Mouse (Mus musculus): ENCODE measurements around the gene Gjc3. TPM values are rescaled to one million over a fixed set of nuclear protein-coding genes. Genes with fewer than 3 reads are reported as not detected.

Gjc3 gene
- polyA plus RNA-seq, 1 experiment from 2014 or later = not detected

Other genes starting within 250 kb of the Gjc3 start
- gene Nyap1, start 221.5 kb downstream of the Gjc3 start, polyA plus RNA-seq (2015; fragmentation: Nextera tagmentation; extraction: Ambion mirVana) = 1.8 and 2.1 TPM in 2 replicates
- 111 and 126 TPM in 2 replicates for gene Tsc22d4, start 217.4 kb downstream of the Gjc3 start, polyA plus RNA-seq (2015; fragmentation: Nextera tagmentation; extraction: Ambion mirVana)
- gene Ppp1r35, start 184.2 kb downstream of the Gjc3 start, polyA plus RNA-seq (2015; fragmentation: Nextera tagmentation; extraction: Ambion mirVana) = 25.9 and 33.2 TPM in 2 replicates
- 9.2 and 10.4 TPM in 2 replicates for gene Mepce, start 175.4 kb downstream of the Gjc3 start, polyA plus RNA-seq (2015; fragmentation: Nextera tagmentation; extraction: Ambion mirVana)
- gene Zcwpw1, start 175.3 kb downstream of the Gjc3 start, polyA plus RNA-seq (2015; fragmentation: Nextera tagmentation; extraction: Ambion mirVana) = 26.6 and 31.8 TPM in 2 replicates
- gene Pilra, start 126.8 kb downstream of the Gjc3 start, polyA plus RNA-seq (2015; fragmentation: Nextera tagmentation; extraction: Ambion mirVana) = 1.3 and 2.4 TPM in 2 replicates
- 0.33 and 0.66 TPM in 2 replicates for gene Pilrb1, start 105.0 kb downstream of the Gjc3 start, polyA plus RNA-seq (2015; fragmentation: Nextera tagmentation; extraction: Ambion mirVana)
- 0.54 and 1.1 TPM in 2 replicates for gene Pilrb2, start 91.3 kb downstream of the Gjc3 start, polyA plus RNA-seq (2015; fragmentation: Nextera tagmentation; extraction: Ambion mirVana)
- 0.06 and 0.10 TPM in 2 replicates for gene Cyp3a13, start 41.5 kb downstream of the Gjc3 start, polyA plus RNA-seq (2015; fragmentation: Nextera tagmentation; extraction: Ambion mirVana)
- gene Azgp1, start 18.4 kb upstream of the Gjc3 start, polyA plus RNA-seq (2015; fragmentation: Nextera tagmentation; extraction: Ambion mirVana) = not detected in 2 replicates
- gene Smok3a, start 58.2 kb upstream of the Gjc3 start, polyA plus RNA-seq (2015; fragmentation: Nextera tagmentation; extraction: Ambion mirVana) = not detected in 2 replicates
- not detected in 2 replicates for gene Smok3b, start 58.3 kb upstream of the Gjc3 start, polyA plus RNA-seq (2015; fragmentation: Nextera tagmentation; extraction: Ambion mirVana)
- gene Smok3c, start 90.1 kb upstream of the Gjc3 start, polyA plus RNA-seq (2015; fragmentation: Nextera tagmentation; extraction: Ambion mirVana) = not detected in 2 replicates
- 22.9 and 23.5 TPM in 2 replicates for gene Zkscan1, start 122.0 kb upstream of the Gjc3 start, polyA plus RNA-seq (2015; fragmentation: Nextera tagmentation; extraction: Ambion mirVana)
- gene Zscan21, start 153.8 kb upstream of the Gjc3 start, polyA plus RNA-seq (2015; fragmentation: Nextera tagmentation; extraction: Ambion mirVana) = 61.4 and 64.6 TPM in 2 replicates
- 23.2 and 26.4 TPM in 2 replicates for gene Zfp113, start 192.6 kb upstream of the Gjc3 start, polyA plus RNA-seq (2015; fragmentation: Nextera tagmentation; extraction: Ambion mirVana)
- gene Cops6, start 198.0 kb upstream of the Gjc3 start, polyA plus RNA-seq (2015; fragmentation: Nextera tagmentation; extraction: Ambion mirVana) = 306 and 316 TPM in 2 replicates
- 24.2 and 28.2 TPM in 2 replicates for gene Ap4m1, start 208.9 kb upstream of the Gjc3 start, polyA plus RNA-seq (2015; fragmentation: Nextera tagmentation; extraction: Ambion mirVana)
- gene Mcm7, start 209.3 kb upstream of the Gjc3 start, polyA plus RNA-seq (2015; fragmentation: Nextera tagmentation; extraction: Ambion mirVana) = 211 and 225 TPM in 2 replicates
- gene Taf6, start 224.4 kb upstream of the Gjc3 start, polyA plus RNA-seq (2015; fragmentation: Nextera tagmentation; extraction: Ambion mirVana) = 102 and 109 TPM in 2 replicates
- gene Cnpy4, start 224.4 kb upstream of the Gjc3 start, polyA plus RNA-seq (2015; fragmentation: Nextera tagmentation; extraction: Ambion mirVana) = 61.9 and 62.9 TPM in 2 replicates
- gene Mblac1, start 231.2 kb upstream of the Gjc3 start, polyA plus RNA-seq (2015; fragmentation: Nextera tagmentation; extraction: Ambion mirVana) = 8.4 and 10.5 TPM in 2 replicates